Mouse (Mus musculus) midbrain, embryonic 11.5 days (tissue): ENCODE data around the gene Tbc1d14. TPM values are rescaled to one million over a fixed set of nuclear protein-coding genes. Genes with fewer than 3 reads are reported as not detected.

ENCODE experiments used
- ATAC-seq: fragments of 200-750 bp; cut with Nextera tagmentation; 2 replicates; pipeline ENCODE4 v1.8.0; 2017; ENCODE audit warnings: moderate TSS enrichment, moderate library complexity; ENCODE audit not compliant: low FRiP score
- DNase-seq: peaks from one replicate; pipeline ENCODE4 v3.0.0; 2015; ENCODE audit warnings: low spot score; ENCODE audit errors: missing footprints
- H3K27ac ChIP-seq: fragments of 300-500 bp; sonication (generic); 2 replicates; pipeline ENCODE4 v1.5.1; 2014; ENCODE audit warnings: low read depth, low read length
- H3K27me3 ChIP-seq: fragments of 300-500 bp; sonication (generic); 2 replicates; pipeline ENCODE4 v1.6.1; 2014; ENCODE audit warnings: mild to moderate bottlenecking, low read length, moderate library complexity, mixed read lengths; ENCODE audit not compliant: control insufficient read depth, insufficient read depth
- H3K36me3 ChIP-seq: fragments of 300-500 bp; sonication (generic); 2 replicates; pipeline ENCODE4 v1.6.1; 2014; ENCODE audit warnings: mild to moderate bottlenecking, low read length, moderate library complexity, mixed read lengths; ENCODE audit not compliant: control insufficient read depth, insufficient read depth
- H3K4me1 ChIP-seq: fragments of 300-500 bp; sonication (generic); 2 replicates; pipeline ENCODE4 v1.6.1; 2014; ENCODE audit warnings: low read length; ENCODE audit not compliant: control insufficient read depth, insufficient read depth
- H3K4me2 ChIP-seq: fragments of 300-500 bp; sonication (generic); 2 replicates; pipeline ENCODE4 v1.6.1; 2014; ENCODE audit warnings: mild to moderate bottlenecking, moderate library complexity
- H3K4me3 ChIP-seq: fragments of 300-500 bp; sonication (generic); 2 replicates; pipeline ENCODE4 v1.5.1; 2014; ENCODE audit warnings: low read depth, low read length
- H3K9ac ChIP-seq: fragments of 300-500 bp; sonication (generic); 2 replicates; pipeline ENCODE4 v1.6.1; 2014; ENCODE audit warnings: low read length
- H3K9me3 ChIP-seq: fragments of 300-500 bp; sonication (generic); 2 replicates; pipeline ENCODE4 v1.6.1; 2016; ENCODE audit warnings: low read length; ENCODE audit not compliant: control insufficient read depth
- WGBS: fragments of 180-500 bp; shearing (Covaris S2); extraction: QIAGEN DNeasy Blood & Tissue Kit; methylation state at CpG from one replicate; pipeline ENCODE4 v1.1.7; 2014; 5-methylcytosine and 5-hydroxymethylcytosine counted together
- polyA plus RNA-seq: library from polyadenylated mRNA; unstranded; fragments of >200 nt; fragmentation: Nextera tagmentation; extraction: Ambion mirVana; gene quantifications from 2 replicates; pipeline ENCODE4 v1.2.1, GENCODE M21; 2014

Tbc1d14 gene
- polyA plus RNA-seq, 1 experiment from 2014 or later, result 41.2 TPM

GRCm38 (mm10) chr5:36493919-36494318 lies 99.2 kb downstream of the Tbc1d14 start:
- no peak overlapping the region for H3K4me3 ChIP-seq
- H3K4me2 ChIP-seq, result no peak overlapping the region
- WGBS, result 91% methylated on average over 6 of the region's 6 CpGs
- peak; percentile 12 for DNase-seq
- H3K27me3 ChIP-seq, result no peaks in the 10 kb centered on the region
- H3K27ac ChIP-seq, result no peak overlapping the region
- peaks cover 2% of the 10 kb centered on the region for H3K36me3 ChIP-seq
- ATAC-seq, result no peak
- H3K9ac ChIP-seq, result no peak overlapping the region
- no peaks in the 10 kb centered on the region for H3K4me1 ChIP-seq
- H3K9me3 ChIP-seq, result no peaks in the 10 kb centered on the region

- DNase-seq (no peak), ATAC-seq (no peak)
- WGBS, result 51% methylated on average over 2 of the region's 2 CpGs
These were observed 103.9 kb downstream of the Tbc1d14 start for GRCm38 (mm10) chr5:36489225-36489624.

GRCm38 (mm10) chr5:36485306-36485705 lies 107.8 kb downstream of the Tbc1d14 start:
- H3K4me2 ChIP-seq, result peak overlapping the region; percentile 94
- no peak overlapping the region for H3K27ac ChIP-seq
- no peaks in the 10 kb centered on the region for H3K27me3 ChIP-seq
- DNase-seq (peak; percentile 77), ATAC-seq (no peak)
- 42% methylated on average over 19 of the region's 19 CpGs for WGBS
- peak overlapping the region; percentile 63 for H3K9ac ChIP-seq
- no peaks in the 10 kb centered on the region for H3K36me3 ChIP-seq
- no peaks in the 10 kb centered on the region; the same call in 1 of the 2 replicates for H3K9me3 ChIP-seq
- H3K4me1 ChIP-seq, result peaks cover 18% of the 10 kb centered on the region
- peak overlapping the region; percentile 91 for H3K4me3 ChIP-seq

More at GRCm38 (mm10) chr5:36489225-36489624, 103.9 kb downstream of the Tbc1d14 start:
- Histone ChIP-seq H3K27ac (no peak overlapping the region), H3K4me2 (no peak overlapping the region), H3K36me3 (no peaks in the 10 kb centered on the region; the same call in none of the 2 replicates), H3K27me3 (no peaks in the 10 kb centered on the region), H3K4me1 (peaks cover 8% of the 10 kb centered on the region), H3K9me3 (no peaks in the 10 kb centered on the region; the same call in 1 of the 2 replicates), H3K4me3 (no peak overlapping the region), H3K9ac (no peak overlapping the region)

- peak within 1 kb of the TSS; percentile 91 for H3K9ac ChIP-seq
- H3K27me3 ChIP-seq, result no peaks in the 10 kb centered on the region
- ATAC-seq (peak; percentile 98), DNase-seq (peak; percentile 100)
- WGBS, result under 1% methylated on average over 64 of the region's 97 CpGs
- H3K27ac ChIP-seq, result peak within 1 kb of the TSS; percentile 40; the same call in 1 of the 2 replicates
- no peaks in the 10 kb centered on the region for H3K36me3 ChIP-seq
- H3K4me3 ChIP-seq, result peak within 1 kb of the TSS; percentile 91
- H3K4me1 ChIP-seq, result peaks cover 18% of the 10 kb centered on the region
- H3K4me2 ChIP-seq, result peak within 1 kb of the TSS; percentile 94
- H3K9me3 ChIP-seq, result no peaks in the 10 kb centered on the region; the same call in 1 of the 2 replicates
These were observed 108.7 kb downstream of the Tbc1d14 start, which contains the start of the genes Tada2b and Ccdc96 for GRCm38 (mm10) chr5:36484171-36484990. TSS of gene Tada2b (minus strand) at chr5:36484285. TSS of gene Ccdc96 (plus strand) at chr5:36484588.

- Histone ChIP-seq H3K9me3 (no peaks in the 10 kb centered on the region; the same call in 1 of the 2 replicates), H3K27ac (peak overlapping the region; percentile 40; the same call in 1 of the 2 replicates), H3K4me3 (peak overlapping the region; percentile 91), H3K4me2 (peak overlapping the region; percentile 91), H3K36me3 (no peaks in the 10 kb centered on the region), H3K27me3 (no peaks in the 10 kb centered on the region), H3K9ac (peak overlapping the region; percentile 91), H3K4me1 (peaks cover 20% of the 10 kb centered on the region)
- ATAC-seq (peak; percentile 38), DNase-seq (peak; percentile 96)
- 2% methylated on average over 55 of the region's 58 CpGs for WGBS
These were observed 109.6 kb downstream of the Tbc1d14 start for GRCm38 (mm10) chr5:36483203-36484101.

- Histone ChIP-seq H3K4me1 (peaks cover 20% of the 10 kb centered on the region), H3K27ac (no peak overlapping the region), H3K36me3 (no peaks in the 10 kb centered on the region), H3K4me2 (no peak overlapping the region), H3K27me3 (no peaks in the 10 kb centered on the region), H3K4me3 (no peak overlapping the region), H3K9me3 (no peaks in the 10 kb centered on the region; the same call in 1 of the 2 replicates), H3K9ac (no peak overlapping the region)
- no peak for ATAC-seq
- 67% methylated on average over 1 of the region's 1 CpGs for WGBS
- peak; percentile 72 for DNase-seq
These were observed 112.0 kb downstream of the Tbc1d14 start for GRCm38 (mm10) chr5:36481114-36481513.

- 94% methylated on average over 4 of the region's 4 CpGs for WGBS
- Histone ChIP-seq H3K4me2 (no peak overlapping the region), H3K36me3 (no peaks in the 10 kb centered on the region), H3K4me3 (no peak overlapping the region), H3K4me1 (peaks cover 19% of the 10 kb centered on the region), H3K9ac (no peak overlapping the region), H3K27ac (no peak overlapping the region), H3K27me3 (no peaks in the 10 kb centered on the region), H3K9me3 (no peaks in the 10 kb centered on the region; the same call in 1 of the 2 replicates)
- DNase-seq (no peak), ATAC-seq (no peak)
These were observed 112.7 kb downstream of the Tbc1d14 start for GRCm38 (mm10) chr5:36480398-36480797.

GRCm38 (mm10) chr5:36479735-36480134 lies 113.3 kb downstream of the Tbc1d14 start:
- Histone ChIP-seq H3K4me3 (no peak overlapping the region), H3K4me2 (no peak overlapping the region), H3K27ac (no peak overlapping the region), H3K36me3 (no peaks in the 10 kb centered on the region), H3K9ac (no peak overlapping the region), H3K9me3 (no peaks in the 10 kb centered on the region), H3K27me3 (no peaks in the 10 kb centered on the region), H3K4me1 (peaks cover 12% of the 10 kb centered on the region)
- WGBS, result 86% methylated on average over 2 of the region's 2 CpGs
- ATAC-seq (no peak), DNase-seq (peak; percentile 67)
